Mouse (Mus musculus) embryonic facial prominence, embryonic 14.5 days (tissue): ENCODE data around the gene Syngap1. TPM values are rescaled to one million over a fixed set of nuclear protein-coding genes. Genes with fewer than 3 reads are reported as not detected.
A peak's percentile ranks its signal among the peaks of the same experiment; 100 is the strongest.
"Not testable (repeated sequence)": the region's sequence is repeated elsewhere in the genome, so short reads cannot be mapped to it uniquely, and the experiment has no call there.

Experiments
- ATAC-seq: fragments of 200-750 bp; cut with Nextera tagmentation; 2 replicates; pipeline ENCODE4 v1.8.0; 2017; ENCODE audit warnings: low read depth, moderate number of reproducible peaks, moderate TSS enrichment
- DNase-seq: peaks from one replicate; pipeline ENCODE4 v3.0.0-alpha.2; 2015; ENCODE audit warnings: low spot score
- H3K27ac ChIP-seq: fragments of 300-500 bp; sonication (generic); replicated peaks from 2 replicates; pipeline ENCODE4 v1.5.1; 2014; ENCODE audit warnings: low read depth, mild to moderate bottlenecking, low read length, moderate library complexity
- H3K27me3 ChIP-seq: fragments of 300-500 bp; sonication (generic); replicated peaks from 2 replicates; pipeline ENCODE4 v1.6.1; 2014; ENCODE audit warnings: low read length; ENCODE audit not compliant: control insufficient read depth, insufficient read depth
- H3K36me3 ChIP-seq: fragments of 300-500 bp; sonication (generic); 2 replicates; pipeline ENCODE4 v1.6.1; 2014; ENCODE audit warnings: low read length, mixed read lengths; ENCODE audit not compliant: control insufficient read depth, insufficient read depth
- H3K4me1 ChIP-seq: fragments of 300-500 bp; sonication (generic); 2 replicates; pipeline ENCODE4 v1.6.1; 2014; ENCODE audit warnings: antibody characterized with exemption, low read length; ENCODE audit not compliant: control insufficient read depth, insufficient read depth
- H3K4me2 ChIP-seq: fragments of 300-500 bp; sonication (generic); 2 replicates; pipeline ENCODE4 v1.6.1; 2014; ENCODE audit warnings: low read depth, mild to moderate bottlenecking, low read length, moderate library complexity, mixed read lengths
- H3K4me3 ChIP-seq: fragments of 300-500 bp; sonication (generic); 2 replicates; pipeline ENCODE4 v1.5.1; 2014; ENCODE audit warnings: low read depth, mild to moderate bottlenecking, low read length
- H3K9ac ChIP-seq: fragments of 300-500 bp; sonication (generic); 2 replicates; pipeline ENCODE4 v1.6.1; 2014; ENCODE audit warnings: low read depth, mild to moderate bottlenecking, low read length, moderate library complexity, mixed read lengths
- H3K9me3 ChIP-seq: fragments of 300-500 bp; sonication (generic); 2 replicates; pipeline ENCODE4 v1.6.1; 2016; ENCODE audit warnings: low read length; ENCODE audit not compliant: control insufficient read depth
- WGBS: fragments of 180-500 bp; shearing (Covaris S2); extraction: QIAGEN DNeasy Blood & Tissue Kit; methylation state at CpG from one replicate; pipeline ENCODE4 v1.1.7; 2014; 5-methylcytosine and 5-hydroxymethylcytosine counted together
- polyA plus RNA-seq: library from polyadenylated mRNA; unstranded; fragments of >200 nt; fragmentation: Nextera tagmentation; extraction: Ambion mirVana; gene quantifications from 2 replicates; pipeline ENCODE4 v1.2.1, GENCODE M21; 2014

The Syngap1 gene
- polyA plus RNA-seq, 1 experiment from 2014 or later, result 1.4 TPM

DNA sequence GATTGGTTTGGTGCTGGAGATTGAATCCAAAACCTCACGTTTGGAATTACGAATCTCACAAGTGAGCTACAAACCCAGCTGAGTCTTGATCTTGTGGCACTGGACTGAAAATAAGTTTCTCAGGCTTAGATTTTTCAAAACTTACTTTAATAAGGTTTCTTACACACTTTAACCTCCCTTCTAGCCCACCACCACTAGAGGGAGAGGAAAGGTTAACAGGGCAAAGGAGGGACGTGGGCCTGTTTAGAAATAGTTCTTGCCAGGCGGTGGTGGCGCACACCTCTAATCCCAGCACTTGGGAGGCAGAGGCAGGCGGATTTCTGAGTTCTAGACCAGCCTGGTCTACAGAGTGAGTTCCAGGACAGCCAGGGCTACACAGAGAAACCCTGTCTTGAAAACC is 36.3 kb downstream of the Syngap1 start:
- peaks cover 52% of the 10 kb centered on the region for H3K36me3 ChIP-seq
- ATAC-seq, DNase-seq, H3K27me3 ChIP-seq, H3K27ac ChIP-seq, H3K4me1 ChIP-seq, H3K9me3 ChIP-seq, H3K4me2 ChIP-seq, H3K9ac ChIP-seq, H3K4me3 ChIP-seq: not testable (repeated sequence)
- 94% methylated on average over 6 of the region's 6 CpGs for WGBS

DNA sequence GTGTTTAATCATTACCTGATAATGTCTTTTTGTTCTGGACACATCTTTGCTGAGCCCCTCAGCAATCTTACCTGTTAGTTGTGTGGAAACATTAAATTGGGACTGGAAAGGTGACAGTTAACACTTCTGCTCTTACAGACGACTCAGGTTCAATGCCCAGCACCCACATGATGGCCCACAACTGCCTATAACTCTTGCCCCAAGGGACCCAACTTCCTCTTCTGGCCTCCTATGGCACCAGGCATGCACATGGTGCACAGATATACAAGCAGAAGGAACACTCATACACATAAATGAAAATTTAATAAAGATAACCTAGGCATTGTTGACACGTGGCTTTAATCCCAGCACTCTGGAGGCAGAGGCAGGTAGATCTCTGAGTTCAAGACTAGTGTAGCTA is 38.4 kb downstream of the Syngap1 start:
- Histone ChIP-seq H3K9ac (no peak overlapping the region), H3K27ac (no peak overlapping the region), H3K9me3 (no peaks in the 10 kb centered on the region), H3K27me3 (no peaks in the 10 kb centered on the region), H3K4me2 (no peak overlapping the region), H3K36me3 (peaks cover 50% of the 10 kb centered on the region), H3K4me1 (no peaks in the 10 kb centered on the region), H3K4me3 (no peak overlapping the region)
- DNase-seq (no peak), ATAC-seq (no peak)
- 79% methylated on average over 2 of the region's 2 CpGs for WGBS

DNA sequence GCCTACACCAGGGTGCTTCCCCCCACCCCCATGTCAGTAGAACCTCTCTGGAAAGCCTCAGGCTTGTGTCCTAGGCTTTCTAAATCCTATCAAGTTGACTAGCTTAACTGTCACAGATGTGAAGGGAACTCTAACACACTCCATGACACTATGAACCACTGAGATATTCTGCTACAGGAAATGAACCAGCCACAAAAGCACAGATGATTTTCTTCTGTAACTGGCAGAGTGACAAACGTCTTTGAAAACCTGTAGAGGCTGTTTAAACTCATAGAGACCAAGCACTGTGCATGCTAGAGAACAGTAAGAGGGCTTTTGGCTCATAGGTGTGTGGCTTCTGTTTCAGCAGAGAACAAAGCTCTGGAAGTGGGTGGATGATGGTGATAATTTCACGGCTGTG is 40.0 kb downstream of the Syngap1 start:
- Histone ChIP-seq H3K27me3 (no peaks in the 10 kb centered on the region), H3K4me3 (no peak overlapping the region), H3K36me3 (peaks cover 35% of the 10 kb centered on the region), H3K9me3 (no peaks in the 10 kb centered on the region), H3K9ac (no peak overlapping the region; the same call in 1 of the 2 replicates), H3K4me1 (no peaks in the 10 kb centered on the region), H3K4me2 (no peak overlapping the region), H3K27ac (no peak overlapping the region)
- ATAC-seq, result no peak
- 70% methylated on average over 2 of the region's 2 CpGs for WGBS
- no peak for DNase-seq

DNA sequence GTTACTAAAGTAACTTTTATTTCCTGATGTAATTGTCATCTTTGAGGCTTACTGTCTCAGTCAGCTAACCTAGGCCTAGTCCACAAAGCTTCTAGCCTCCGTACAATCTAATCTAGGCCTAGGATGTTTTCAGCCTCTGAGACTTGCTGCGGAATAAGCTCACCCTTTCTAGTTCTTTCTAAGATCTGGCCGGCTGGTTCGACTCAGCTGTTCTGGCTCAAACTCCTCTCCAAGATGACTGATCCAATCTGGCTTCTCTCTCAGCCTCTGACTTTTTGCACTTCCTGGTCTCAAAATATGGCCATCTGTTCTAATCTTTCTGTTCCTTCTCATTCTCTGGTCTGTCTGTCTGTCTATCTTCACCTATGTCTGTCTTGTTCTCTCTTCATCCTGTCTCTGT is 42.3 kb downstream of the Syngap1 start:
- WGBS, result 92% methylated on average over 4 of the region's 4 CpGs
- no peak for DNase-seq

DNA sequence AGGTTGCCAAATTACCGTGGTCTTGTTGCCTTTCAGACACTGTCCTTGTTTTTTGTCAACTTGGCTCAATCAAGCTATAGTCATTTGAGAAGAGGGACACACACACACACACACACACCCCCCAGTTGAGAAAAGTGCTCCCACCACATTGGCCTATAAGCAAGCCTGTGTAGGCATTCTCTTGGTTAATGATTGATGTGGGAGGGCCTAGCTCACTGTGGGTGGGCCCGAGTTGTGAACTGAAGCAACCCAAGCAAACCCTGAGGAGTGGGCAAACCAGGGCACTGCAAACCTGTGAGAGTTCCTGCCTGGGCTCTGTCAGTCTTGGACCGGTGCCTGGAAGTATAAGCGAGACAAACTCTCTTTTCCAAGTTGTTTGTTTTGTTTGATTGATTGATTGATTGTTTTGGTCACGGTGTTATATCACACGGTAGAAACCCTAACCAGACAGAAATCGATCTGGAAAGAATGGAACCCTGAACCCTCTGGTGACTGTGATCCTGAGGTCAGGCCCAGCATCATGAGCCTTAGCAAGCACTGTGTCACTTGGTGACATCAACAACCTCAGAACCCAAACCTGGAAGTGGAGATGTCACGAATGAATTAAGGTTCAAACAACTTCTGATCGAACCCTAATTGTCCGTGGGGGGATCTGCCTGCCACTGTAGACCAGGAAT is 44.6 kb downstream of the Syngap1 start:
- H3K9me3 ChIP-seq, result no peaks in the 10 kb centered on the region
- ATAC-seq (no peak), DNase-seq (no peak)
- H3K36me3 ChIP-seq, result no peaks in the 10 kb centered on the region
- WGBS, result 76% methylated on average over 10 of the region's 10 CpGs
- no peak overlapping the region for H3K4me2 ChIP-seq
- no peak overlapping the region for H3K27ac ChIP-seq
- H3K4me1 ChIP-seq, result no peaks in the 10 kb centered on the region
- no peak overlapping the region for H3K9ac ChIP-seq
- no peaks in the 10 kb centered on the region for H3K27me3 ChIP-seq
- H3K4me3 ChIP-seq, result no peak overlapping the region

More for the DNA sequence above, 42.3 kb downstream of the Syngap1 start:
- H3K4me2 ChIP-seq, result no peak overlapping the region
- H3K4me1 ChIP-seq, result no peaks in the 10 kb centered on the region
- H3K36me3 ChIP-seq, result peaks cover 12% of the 10 kb centered on the region
- no peak overlapping the region for H3K4me3 ChIP-seq
- no peaks in the 10 kb centered on the region for H3K9me3 ChIP-seq
- H3K9ac ChIP-seq, result no peak overlapping the region
- no peak for ATAC-seq
- H3K27ac ChIP-seq, result no peak overlapping the region
- H3K27me3 ChIP-seq, result no peaks in the 10 kb centered on the region

DNA sequence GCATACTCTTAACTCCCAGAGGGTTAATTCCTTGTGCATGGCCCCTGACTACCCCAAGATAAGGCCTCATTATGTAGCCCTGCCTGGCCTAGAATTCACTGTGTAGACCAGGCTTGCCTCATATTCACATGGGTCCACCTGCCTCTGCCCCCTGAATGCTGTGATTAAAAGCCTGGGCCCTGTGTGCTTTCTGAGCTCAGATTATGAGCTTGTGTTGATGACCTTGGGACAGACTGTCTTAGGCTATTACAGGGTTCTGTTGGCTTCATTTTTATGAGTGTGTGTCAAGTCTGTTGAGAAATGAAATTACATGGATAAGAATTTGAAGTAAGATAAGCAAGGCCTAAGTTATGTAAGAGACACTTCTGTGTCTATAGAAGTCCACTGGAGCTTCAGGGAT is 49.5 kb downstream of the Syngap1 start:
- ATAC-seq (no peak), DNase-seq (no peak)
- H3K27ac ChIP-seq, result no peak overlapping the region
- H3K4me1 ChIP-seq, result no peaks in the 10 kb centered on the region
- no peaks in the 10 kb centered on the region for H3K36me3 ChIP-seq
- H3K4me2 ChIP-seq, result no peak overlapping the region
- H3K9ac ChIP-seq, result no peak overlapping the region
- no peak overlapping the region for H3K4me3 ChIP-seq
- H3K27me3 ChIP-seq, result no peaks in the 10 kb centered on the region
- no peaks in the 10 kb centered on the region for H3K9me3 ChIP-seq

DNA sequence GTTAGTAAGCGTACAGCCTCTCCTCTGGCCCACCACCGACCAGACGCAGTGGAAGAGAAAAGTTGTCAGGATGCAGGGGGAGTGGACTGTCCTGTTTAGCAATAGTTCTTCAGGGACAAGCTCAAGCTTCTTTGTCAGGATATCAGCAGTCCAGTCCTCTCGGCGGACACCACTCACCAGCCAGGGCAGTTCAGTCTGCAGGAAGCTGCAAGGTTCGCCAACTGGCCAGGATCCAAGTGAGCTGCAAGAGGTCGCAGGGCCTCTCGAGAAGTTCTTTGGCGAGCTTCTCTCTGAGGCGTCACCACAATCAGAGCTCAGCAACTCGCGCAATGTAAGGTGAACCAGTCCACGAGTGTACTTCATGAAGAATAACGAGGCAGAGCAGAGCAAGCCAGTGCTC is 53.4 kb downstream of the Syngap1 start:
- no peak overlapping the region for H3K27ac ChIP-seq
- H3K4me2 ChIP-seq, result no peak overlapping the region
- no peak overlapping the region for H3K4me3 ChIP-seq
- H3K4me1 ChIP-seq, result no peaks in the 10 kb centered on the region
- WGBS, result 72% methylated on average over 14 of the region's 14 CpGs
- peak; percentile 49 for DNase-seq
- H3K9ac ChIP-seq, result no peak overlapping the region
- no peak for ATAC-seq
- H3K36me3 ChIP-seq, result no peaks in the 10 kb centered on the region
- H3K9me3 ChIP-seq, result no peaks in the 10 kb centered on the region
- no peaks in the 10 kb centered on the region for H3K27me3 ChIP-seq

DNA sequence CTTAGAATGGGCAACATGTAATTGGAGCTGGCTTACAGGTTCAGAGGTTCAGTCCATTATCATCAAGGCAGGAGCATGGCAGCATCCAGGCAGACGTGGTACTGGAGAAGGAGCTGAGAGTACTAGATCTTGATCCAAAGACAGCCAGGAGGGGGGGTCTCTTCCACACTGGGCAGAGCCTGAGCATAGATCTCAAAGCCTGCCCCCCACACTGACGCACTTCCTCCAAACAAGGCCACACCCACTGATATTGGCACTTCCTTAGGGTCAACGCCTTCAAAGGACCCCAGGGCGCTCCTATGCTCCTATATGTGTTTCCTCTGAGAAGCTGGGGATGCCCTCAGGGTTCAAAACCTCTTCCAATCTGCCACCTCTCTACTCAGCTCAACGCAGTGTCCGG is 54.0 kb downstream of the Syngap1 start:
- 73% methylated on average over 6 of the region's 6 CpGs for WGBS
- DNase-seq (no peak), ATAC-seq (no peak)
- Histone ChIP-seq H3K4me3 (no peak overlapping the region), H3K27ac (no peak overlapping the region), H3K9ac (no peak overlapping the region), H3K36me3 (no peaks in the 10 kb centered on the region), H3K4me2 (no peak overlapping the region), H3K9me3 (no peaks in the 10 kb centered on the region), H3K4me1 (no peaks in the 10 kb centered on the region), H3K27me3 (no peaks in the 10 kb centered on the region)

DNA sequence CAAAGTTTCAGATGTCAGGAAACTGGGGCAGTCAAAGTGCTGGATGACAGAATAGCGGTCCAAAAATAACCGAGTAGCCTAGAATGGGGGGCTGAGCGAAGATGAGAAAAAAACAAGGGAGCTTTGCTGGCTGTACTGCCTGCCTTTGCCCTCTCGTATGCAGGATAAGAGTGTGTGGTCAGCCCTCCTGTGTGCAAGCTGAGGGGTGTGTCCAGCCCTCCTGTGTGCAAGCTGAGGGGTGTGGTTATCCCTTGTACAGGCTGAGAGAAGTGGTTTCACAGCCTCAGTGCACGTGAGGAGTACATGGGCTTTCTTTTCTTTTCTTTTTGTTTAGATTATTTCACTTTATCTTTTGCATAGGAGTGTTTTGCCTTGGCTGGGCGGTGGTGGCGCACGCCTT is 54.5 kb downstream of the Syngap1 start:
- ATAC-seq (0 out of 2 replicates have a peak, but pooled peaks have one; percentile 12), DNase-seq (peak; percentile 33)
- Histone ChIP-seq H3K27ac (no peak overlapping the region), H3K4me3 (no peak overlapping the region), H3K27me3 (no peaks in the 10 kb centered on the region), H3K9me3 (no peaks in the 10 kb centered on the region), H3K4me1 (no peaks in the 10 kb centered on the region), H3K9ac (no peak overlapping the region), H3K4me2 (no peak overlapping the region), H3K36me3 (no peaks in the 10 kb centered on the region)
- 58% methylated on average over 8 of the region's 8 CpGs for WGBS
